Mouse (Mus musculus): ENCODE measurements around the gene Serpinb11. TPM values are rescaled to one million over a fixed set of nuclear protein-coding genes. Genes with fewer than 3 reads are reported as not detected.

The Serpinb11 gene
- polyA plus RNA-seq (2012; rRNA removed), result not detected in 2 replicates

GRCm38 (mm10) chr1:107360898-107361297 lies at the start of gene Serpinb11:
Gene Serpinb11 (plus strand): TSS chr1:107361198.

GRCm38 (mm10) chr1:107399355-107399754 lies 38.4 kb downstream of the Serpinb11 start, which contains the start of gene Serpinb7:
Gene Serpinb7 (plus strand): TSS chr1:107399655.

Other genes starting within 250 kb of the Serpinb11 start
- not detected in 2 replicates for gene Serpinb3b, start 82.8 kb upstream of the Serpinb11 start, polyA plus RNA-seq (2012; rRNA removed)
- gene Serpinb3c, start 82.8 kb upstream of the Serpinb11 start, polyA plus RNA-seq (2012; rRNA removed), result not detected in 2 replicates
- gene Serpinb7, start 38.5 kb downstream of the Serpinb11 start, polyA plus RNA-seq (2012; rRNA removed), result not detected in 2 replicates
- 2.0 and 2.5 TPM in 2 replicates for gene Serpinb2, start 150.2 kb downstream of the Serpinb11 start, polyA plus RNA-seq (2012; rRNA removed)
- 0.16 and 0.18 TPM in 2 replicates for gene Serpinb8, start 228.8 kb downstream of the Serpinb11 start, polyA plus RNA-seq (2012; rRNA removed)

Data from liver, embryonic 14 days (tissue).